Mouse (Mus musculus) MEL (cell line): ENCODE measurements around the gene Kirrel2. TPM values are rescaled to one million over a fixed set of nuclear protein-coding genes. Genes with fewer than 3 reads are reported as not detected.
A peak's percentile ranks its signal among the peaks of the same experiment; 100 is the strongest.

Experiments
- DNase-seq: peaks from one replicate; pipeline ENCODE4 v3.0.0; 2011; ENCODE audit warnings: low read depth, low spot score
- H3K27ac ChIP-seq: 2 replicates; pipeline ENCODE4 v1.5.1; 2012; ENCODE audit warnings: low read depth, mild to moderate bottlenecking, control low read depth, low read length, moderate library complexity; ENCODE audit not compliant: control insufficient read depth
- H3K27me3 ChIP-seq, 2 experiments: fragments of 150-350 bp in 1 of 2; sonication (generic) in 1 of 2; 2 replicates each; pipeline ENCODE4 v1.6.1; 2012; ENCODE audit warnings: low read length in 2 of 2, mild to moderate bottlenecking in 2 of 2, improper control_type of control experiment in 1 of 2, moderate library complexity in 1 of 2; ENCODE audit not compliant: insufficient read depth in 2 of 2, control insufficient read depth in 1 of 2
- H3K36me3 ChIP-seq, 2 experiments: 2 replicates each; pipeline ENCODE4 v1.6.1; 2012 to 2014; ENCODE audit warnings: low read length in 2 of 2, improper control_type of control experiment in 1 of 2, inconsistent platforms in 1 of 2, mild to moderate bottlenecking in 1 of 2; ENCODE audit not compliant: insufficient read depth in 2 of 2, control insufficient read depth in 1 of 2
- H3K4me1 ChIP-seq, 2 experiments: fragments of 150-350 bp in 1 of 2; sonication (generic) in 1 of 2; 2 replicates each; pipeline ENCODE4 v1.6.1; 2012; ENCODE audit warnings: low read length in 2 of 2, improper control_type of control experiment in 1 of 2, mild to moderate bottlenecking in 1 of 2; ENCODE audit not compliant: insufficient read depth in 2 of 2, control insufficient read depth in 1 of 2
- H3K4me3 ChIP-seq, 2 experiments: fragments of 150-350 bp in 1 of 2; sonication (generic) in 1 of 2; 2 replicates each; pipeline ENCODE4 v1.5.1; 2012; ENCODE audit warnings: low read depth in 2 of 2, low read length in 2 of 2, mild to moderate bottlenecking in 2 of 2, moderate library complexity in 2 of 2, control low read depth in 1 of 2, improper control_type of control experiment in 1 of 2; ENCODE audit not compliant: control insufficient read depth in 1 of 2, insufficient read depth in 1 of 2
- H3K79me2 ChIP-seq: 2 replicates; pipeline ENCODE4 v1.6.1; 2012; ENCODE audit warnings: mild to moderate bottlenecking, low read length, moderate library complexity; ENCODE audit not compliant: control insufficient read depth, poor library complexity, insufficient read depth
- H3K9ac ChIP-seq: 2 replicates; pipeline ENCODE4 v1.6.1; 2012; ENCODE audit warnings: low read depth, mild to moderate bottlenecking, control low read depth, low read length, moderate library complexity; ENCODE audit not compliant: control insufficient read depth, poor library complexity, severe bottlenecking
- H3K9me3 ChIP-seq: fragments of 150-350 bp; sonication (generic); replicated peaks from 2 replicates; pipeline ENCODE4 v1.6.1; 2012; ENCODE audit warnings: mild to moderate bottlenecking, low read length, improper control_type of control experiment, moderate library complexity; ENCODE audit not compliant: insufficient read depth
- CHD1 ChIP-seq: IDR thresholded peaks from 2 replicates; pipeline ENCODE4 v1.6.1; 2012; ENCODE audit warnings: low read depth, mild to moderate bottlenecking, inconsistent platforms, low read length, improper control_type of control experiment
- CHD2 ChIP-seq: IDR thresholded peaks from 2 replicates; pipeline ENCODE4 v1.6.1; 2011; ENCODE audit warnings: low read length, improper control_type of control experiment
- CTCF ChIP-seq, 3 experiments: IDR thresholded peaks in 2 of 3; conservative IDR thresholded peaks in 1 of 3; 2 replicates each; pipeline ENCODE4 v1.5.1; 2011 to 2012; ENCODE audit warnings: low read length in 3 of 3, low read depth in 2 of 3, mild to moderate bottlenecking in 2 of 3, improper control_type of control experiment in 1 of 3, inconsistent platforms in 1 of 3, mixed read lengths in 1 of 3, moderate library complexity in 1 of 3; ENCODE audit not compliant: control insufficient read depth in 1 of 3, insufficient read depth in 1 of 3, poor library complexity in 1 of 3, severe bottlenecking in 1 of 3
- ELF1 ChIP-seq: IDR thresholded peaks from 2 replicates; pipeline ENCODE4 v1.6.1; 2014; ENCODE audit warnings: low read depth, mild to moderate bottlenecking, inconsistent platforms, low read length, improper control_type of control experiment, moderate library complexity
- EP300 ChIP-seq, 2 experiments: IDR thresholded peaks; 2 replicates each; pipeline ENCODE4 v1.6.1; 2011; ENCODE audit warnings: improper control_type of control experiment in 2 of 2, low read length in 2 of 2, low read depth in 1 of 2, mild to moderate bottlenecking in 1 of 2
- MAFK ChIP-seq: IDR thresholded peaks from 2 replicates; pipeline ENCODE4 v1.6.1; 2011; ENCODE audit warnings: low read depth, mild to moderate bottlenecking, low read length, improper control_type of control experiment, borderline replicate concordance
- MAX ChIP-seq: IDR thresholded peaks from 2 replicates; pipeline ENCODE4 v1.6.1; 2011; ENCODE audit warnings: low read length, improper control_type of control experiment
- MAZ ChIP-seq: IDR thresholded peaks from 2 replicates; pipeline ENCODE4 v1.6.1; 2012; ENCODE audit warnings: low read depth, mild to moderate bottlenecking, inconsistent platforms, low read length, improper control_type of control experiment
- MXI1 ChIP-seq: IDR thresholded peaks from 2 replicates; pipeline ENCODE4 v1.6.1; 2011; ENCODE audit warnings: mild to moderate bottlenecking, low read depth, low read length, improper control_type of control experiment
- MYB ChIP-seq: IDR thresholded peaks from 2 replicates; pipeline ENCODE4 v1.6.1; 2011; ENCODE audit warnings: mild to moderate bottlenecking, low read depth, low read length, improper control_type of control experiment
- NELFE ChIP-seq: IDR thresholded peaks from 2 replicates; pipeline ENCODE4 v1.6.1; 2011; ENCODE audit warnings: low read depth, low read length, improper control_type of control experiment
- NRF1 ChIP-seq: IDR thresholded peaks from 2 replicates; pipeline ENCODE4 v1.6.1; 2014; ENCODE audit warnings: low read depth, mild to moderate bottlenecking, inconsistent platforms, low read length, improper control_type of control experiment, moderate library complexity; ENCODE audit not compliant: poor library complexity, insufficient read depth, severe bottlenecking
- POLR2AphosphoS2 ChIP-seq: IDR thresholded peaks from 2 replicates; pipeline ENCODE4 v1.6.1; 2011; ENCODE audit warnings: low read length, improper control_type of control experiment
- POLR2AphosphoS5 ChIP-seq: IDR thresholded peaks from 2 replicates; pipeline ENCODE4 v1.6.1; 2012; ENCODE audit warnings: low read depth, borderline replicate concordance, mild to moderate bottlenecking, inconsistent platforms, low read length, moderate library complexity, mixed read lengths
- RAD21 ChIP-seq: IDR thresholded peaks from 2 replicates; pipeline ENCODE4 v1.6.1; 2011; ENCODE audit warnings: mild to moderate bottlenecking, low read depth, low read length, improper control_type of control experiment
- SMC3 ChIP-seq: IDR thresholded peaks from 2 replicates; pipeline ENCODE4 v1.6.1; 2011; ENCODE audit warnings: low read depth, low read length, improper control_type of control experiment
- TAL1 ChIP-seq: IDR thresholded peaks from 2 replicates; pipeline ENCODE4 v1.6.1; 2012; ENCODE audit warnings: mild to moderate bottlenecking, inconsistent platforms, low read length, moderate library complexity, mixed read lengths
- TBP ChIP-seq: IDR thresholded peaks from 2 replicates; pipeline ENCODE4 v1.8.0; 2011; ENCODE audit warnings: low read depth, low read length, improper control_type of control experiment
- TCF12 ChIP-seq: IDR thresholded peaks from 2 replicates; pipeline ENCODE4 v1.6.1; 2014; ENCODE audit warnings: low read depth, mild to moderate bottlenecking, inconsistent platforms, low read length, improper control_type of control experiment, moderate library complexity
- UBTF ChIP-seq: IDR thresholded peaks from 2 replicates; pipeline ENCODE4 v1.6.1; 2012; ENCODE audit warnings: low read depth, mild to moderate bottlenecking, inconsistent platforms, low read length, improper control_type of control experiment, moderate library complexity, borderline replicate concordance; ENCODE audit not compliant: insufficient read depth
- USF1 ChIP-seq: IDR thresholded peaks from 2 replicates; pipeline ENCODE4 v1.6.1; 2014; ENCODE audit warnings: low read depth, mild to moderate bottlenecking, inconsistent platforms, low read length, improper control_type of control experiment, moderate library complexity
- ZC3H11A ChIP-seq: IDR thresholded peaks from 2 replicates; pipeline ENCODE4 v1.6.1; 2012; ENCODE audit warnings: low read depth, mild to moderate bottlenecking, inconsistent platforms, low read length, improper control_type of control experiment
- ZKSCAN1 ChIP-seq: IDR thresholded peaks from 2 replicates; pipeline ENCODE4 v1.6.1; 2012; ENCODE audit warnings: low read depth, mild to moderate bottlenecking, inconsistent platforms, low read length, improper control_type of control experiment, moderate library complexity
- polyA plus RNA-seq, 2 experiments: library from polyadenylated mRNA; stranded (reverse) in 1 of 2; unstranded in 1 of 2; fragments of >175 nt in 1 of 2; fragments of >200 nt in 1 of 2; gene quantifications; 2 replicates each; pipeline versions ENCODE4 v1.2.1 to v1.2.4; 2012; ENCODE audit warnings: low replicate concordance in 2 of 2, low read depth in 1 of 2; ENCODE audit not compliant: insufficient read length in 2 of 2, insufficient read depth in 1 of 2, missing spikeins in 1 of 2
- total RNA-seq: library from RNA; depleted of rRNA; stranded (reverse); fragments of 300-350 nt; gene quantifications from 2 replicates; pipeline ENCODE4 v1.2.3, GENCODE M21; 2012

Gene Kirrel2
- total and polyA plus RNA-seq, 3 experiments: not detected

- Histone ChIP-seq H3K9me3 (no peaks in the 10 kb centered on the region), H3K79me2 (no peaks in the 10 kb centered on the region), H3K27me3 (no peaks in the 10 kb centered on the region), H3K9ac (no peak overlapping the region), H3K36me3 (no peaks in the 10 kb centered on the region), H3K4me3 (no peak overlapping the region), H3K4me1 (no peaks in the 10 kb centered on the region), H3K27ac (no peak overlapping the region)
- DNase-seq: peak; percentile 72
- no peak for TF ChIP-seq ZKSCAN1
- no peak for TF ChIP-seq CHD2
- TF ChIP-seq ZC3H11A: peak; percentile 52; the same call in 1 of the 2 replicates
- no peak for TF ChIP-seq MXI1
- no peak for TF ChIP-seq MYB
- no peak for TF ChIP-seq MAX
- no peak for TF ChIP-seq NELFE
- TF ChIP-seq RAD21: peak; percentile 62
- TF ChIP-seq TCF12: no peak
- TF ChIP-seq NRF1: no peak
- no peak for TF ChIP-seq CHD1
- TF ChIP-seq TAL1: no peak
- TF ChIP-seq ELF1: no peak
- peak; percentile 71 for TF ChIP-seq SMC3
- peak; percentile 73 to 81 (median 80) for TF ChIP-seq CTCF (IDR thresholded peaks at IDR 0.05 in 2 of 3, conservative IDR thresholded peaks at IDR 0.05 in 1 of 3; ENCODE audit: control insufficient read depth in 1 of 3, insufficient read depth in 1 of 3, low read depth in 2 of 3, low read length in 3 of 3, poor library complexity in 1 of 3, severe bottlenecking in 1 of 3)
Measured at GRCm38 (mm10) chr7:30490251-30490956, 32.9 kb upstream of the Kirrel2 start.

GRCm38 (mm10) chr7:30484250-30484649, 26.8 kb upstream of the Kirrel2 start:
- H3K36me3 ChIP-seq: no peaks in the 10 kb centered on the region
- no peak overlapping the region for H3K9ac ChIP-seq
- TF ChIP-seq TBP (no peak), POLR2AphosphoS2 (no peak), USF1 (no peak), MXI1 (no peak), UBTF (no peak), EP300 (IDR thresholded peaks at IDR 0.05; ENCODE audit: low read depth in 1 of 2, low read length in 2 of 2) (no peak), MAX (no peak), ZC3H11A (no peak), POLR2AphosphoS5 (no peak), MAFK (no peak), MAZ (no peak)
- TF ChIP-seq, all 39 proteins: peak for 0
- no peak overlapping the region for H3K27ac ChIP-seq
- H3K79me2 ChIP-seq: no peaks in the 10 kb centered on the region
- H3K4me3 ChIP-seq: no peak overlapping the region
- H3K27me3 ChIP-seq: peaks cover 0 to 1% of the 10 kb centered on the region in 2 experiments; a peak in 2 of 4 replicates
- no peaks in the 10 kb centered on the region for H3K4me1 ChIP-seq
- no peaks in the 10 kb centered on the region for H3K9me3 ChIP-seq
- DNase-seq: peak; percentile 56
